Mouse (Mus musculus): ENCODE measurements at regions not wholly inside any gene's neighbourhood (a gene's known extent, or its start where the extent isn't known, plus 50 kb on each side); places are given as distances from the start of the nearest gene placed in this dataset.

- intact Hi-C loops (cut with DNase I): loop anchor here (2.0 kb wide), 1 partner anchor 232 kb away; no protein-coding TSS in a partner anchor
Measured at GRCm38 (mm10) chr6:49750544-49750943, 72.0 kb upstream of the Npy start.

GRCm38 (mm10) chr6:49759614-49760013, 62.9 kb upstream of the Npy start:
- intact Hi-C loops (cut with DNase I): no loop called here
- no peak for DNase-seq

More at GRCm38 (mm10) chr6:49750544-49750943, 72.0 kb upstream of the Npy start:
- no peak for DNase-seq

- no peak for DNase-seq
- intact Hi-C loops (cut with DNase I): no loop called here
Measured at GRCm38 (mm10) chr6:49764746-49765145, 57.8 kb upstream of the Npy start.

GRCm38 (mm10) chr6:49769904-49770720, 52.4 kb upstream of the Npy start:
- intact Hi-C loops (cut with DNase I): no loop called here
- no peak for DNase-seq

Measured in heart, postnatal 10 days (tissue).